Mouse (Mus musculus) brain, adult 2 months (tissue): Measurements from ENCODE around the gene March2.
A peak's percentile ranks its signal among the peaks of the same experiment; 100 is the strongest.

Experiments used
- DNase-seq: peaks from one replicate; pipeline ENCODE4 v3.0.0; 2011; ENCODE audit warnings: low read depth, low spot score

The March2 gene

DNA sequence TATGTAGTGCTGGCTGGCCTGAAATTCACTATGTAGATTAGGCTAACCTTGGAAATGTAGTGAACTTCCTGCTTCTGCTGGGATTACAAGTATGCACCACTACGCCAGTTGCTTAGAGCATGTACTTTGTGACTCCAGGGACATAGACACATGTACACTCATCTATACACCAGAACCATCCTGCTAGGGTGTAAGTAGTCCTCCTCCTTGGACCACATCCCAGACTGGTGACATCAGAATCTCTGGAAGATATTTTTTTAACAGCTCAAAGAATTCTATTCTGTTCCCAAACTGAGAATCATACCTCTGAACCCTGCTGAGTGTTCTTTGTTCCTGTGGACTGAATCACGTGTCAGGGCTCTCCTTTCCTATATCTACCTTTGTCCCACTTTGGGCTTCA lies 81.4 kb downstream of the March2 start:
- peak; percentile 80 for DNase-seq
